Mouse (Mus musculus) embryonic facial prominence, embryonic 12.5 days (tissue): ENCODE results near the gene Fxyd3. TPM values are rescaled to one million over a fixed set of nuclear protein-coding genes. Genes with fewer than 3 reads are reported as not detected.

Experiments
- ATAC-seq: fragments of 200-750 bp; cut with Nextera tagmentation; 2 replicates; pipeline ENCODE4 v1.8.0; 2017; ENCODE audit not compliant: insufficient number of reproducible peaks, insufficient read depth, low FRiP score, low TSS enrichment
- H3K27ac ChIP-seq: fragments of 300-500 bp; sonication (generic); 2 replicates; pipeline ENCODE4 v1.5.1; 2016; ENCODE audit warnings: mild to moderate bottlenecking
- H3K27me3 ChIP-seq: fragments of 300-500 bp; sonication (generic); 2 replicates; pipeline ENCODE4 v1.6.1; 2016; ENCODE audit warnings: mild to moderate bottlenecking, moderate library complexity
- H3K36me3 ChIP-seq: fragments of 300-500 bp; sonication (generic); 2 replicates; pipeline ENCODE4 v1.6.1; 2016; ENCODE audit warnings: mild to moderate bottlenecking
- H3K4me1 ChIP-seq: fragments of 300-500 bp; sonication (generic); 2 replicates; pipeline ENCODE4 v1.6.1; 2016
- H3K4me2 ChIP-seq: fragments of 300-500 bp; sonication (generic); replicated peaks from 2 replicates; pipeline ENCODE4 v1.6.1; 2016; ENCODE audit warnings: mild to moderate bottlenecking, moderate library complexity
- H3K4me3 ChIP-seq: fragments of 300-500 bp; sonication (generic); 2 replicates; pipeline ENCODE4 v1.5.1; 2016; ENCODE audit warnings: mild to moderate bottlenecking
- H3K9ac ChIP-seq: fragments of 300-500 bp; sonication (generic); 2 replicates; pipeline ENCODE4 v1.6.1; 2016; ENCODE audit warnings: mild to moderate bottlenecking, moderate library complexity
- H3K9me3 ChIP-seq: fragments of 300-500 bp; sonication (generic); 2 replicates; pipeline ENCODE4 v1.6.1; 2016; ENCODE audit warnings: mild to moderate bottlenecking, moderate library complexity
- WGBS: fragments of 180-500 bp; shearing (Covaris S2); methylation state at CpG from one replicate; pipeline ENCODE4 v1.1.7; 2016; 5-methylcytosine and 5-hydroxymethylcytosine counted together
- polyA plus RNA-seq: library from polyadenylated mRNA; unstranded; fragments of >200 nt; fragmentation: Nextera tagmentation; extraction: Ambion mirVana; gene quantifications from 2 replicates; pipeline ENCODE4 v1.2.1, GENCODE M21; 2016

Fxyd3 gene
- polyA plus RNA-seq, 1 experiment from 2014 or later = 16.6 TPM

GRCm38 (mm10) chr7:31098697-31099611 lies 22.4 kb upstream of the Fxyd3 start:
- Histone ChIP-seq H3K9me3 (no peaks in the 10 kb centered on the region), H3K4me3 (no peak overlapping the region), H3K9ac (no peak overlapping the region), H3K27ac (no peak overlapping the region), H3K4me1 (0 out of 2 replicates have a peak, but pooled peaks cover 4% of the 10 kb centered on the region), H3K4me2 (no peak overlapping the region), H3K27me3 (peaks cover 5% of the 10 kb centered on the region), H3K36me3 (no peaks in the 10 kb centered on the region)
- whole genome bisulfite sequencing = 78% methylated on average over 22 of the region's 22 CpGs
- ATAC-seq = no peak

GRCm38 (mm10) chr7:31097583-31098248 lies 21.2 kb upstream of the Fxyd3 start:
- H3K9me3 ChIP-seq = no peaks in the 10 kb centered on the region
- WGBS = 47% methylated on average over 20 of the region's 20 CpGs
- no peaks in the 10 kb centered on the region for H3K36me3 ChIP-seq
- 0 out of 2 replicates have a peak overlapping the region, but pooled peaks have one; percentile 9 for H3K27ac ChIP-seq
- peak overlapping the region; percentile 44 for H3K4me2 ChIP-seq
- H3K4me1 ChIP-seq = 0 out of 2 replicates have a peak, but pooled peaks cover 4% of the 10 kb centered on the region
- peak overlapping the region; percentile 21 for H3K4me3 ChIP-seq
- ATAC-seq = peak; percentile 91
- H3K9ac ChIP-seq = peak overlapping the region; percentile 34; the same call in 1 of the 2 replicates
- no peaks in the 10 kb centered on the region for H3K27me3 ChIP-seq

- no peak overlapping the region for H3K27ac ChIP-seq
- ATAC-seq = no peak
- no peak overlapping the region for H3K4me3 ChIP-seq
- H3K27me3 ChIP-seq = no peaks in the 10 kb centered on the region
- H3K9me3 ChIP-seq = no peaks in the 10 kb centered on the region
- 66% methylated on average over 9 of the region's 9 CpGs for WGBS
- H3K36me3 ChIP-seq = no peaks in the 10 kb centered on the region
- H3K4me2 ChIP-seq = no peak overlapping the region
- 0 out of 2 replicates have a peak, but pooled peaks cover 4% of the 10 kb centered on the region for H3K4me1 ChIP-seq
- H3K9ac ChIP-seq = no peak overlapping the region
Measured at GRCm38 (mm10) chr7:31096892-31097564, 20.5 kb upstream of the Fxyd3 start.

- H3K4me2 ChIP-seq = no peak overlapping the region
- 29% methylated on average over 12 of the region's 12 CpGs for WGBS
- no peaks in the 10 kb centered on the region for H3K27me3 ChIP-seq
- ATAC-seq = no peak
- 0 out of 2 replicates have a peak, but pooled peaks cover 4% of the 10 kb centered on the region for H3K4me1 ChIP-seq
- H3K9ac ChIP-seq = no peak overlapping the region
- no peak overlapping the region for H3K4me3 ChIP-seq
- no peaks in the 10 kb centered on the region for H3K9me3 ChIP-seq
- H3K27ac ChIP-seq = no peak overlapping the region
- no peaks in the 10 kb centered on the region for H3K36me3 ChIP-seq
Measured at GRCm38 (mm10) chr7:31094774-31095501, 18.4 kb upstream of the Fxyd3 start.

- H3K4me2 ChIP-seq = no peak overlapping the region
- 85% methylated on average over 2 of the region's 2 CpGs for WGBS
- H3K9me3 ChIP-seq = no peaks in the 10 kb centered on the region
- no peaks in the 10 kb centered on the region for H3K36me3 ChIP-seq
- no peak overlapping the region for H3K9ac ChIP-seq
- peaks cover 7% of the 10 kb centered on the region; the same call in 1 of the 2 replicates for H3K4me1 ChIP-seq
- H3K27ac ChIP-seq = no peak overlapping the region
- H3K27me3 ChIP-seq = no peaks in the 10 kb centered on the region
- H3K4me3 ChIP-seq = no peak overlapping the region
- no peak for ATAC-seq
Measured at GRCm38 (mm10) chr7:31089721-31090120, 13.2 kb upstream of the Fxyd3 start.

GRCm38 (mm10) chr7:31088206-31088605 lies 11.7 kb upstream of the Fxyd3 start:
- H3K4me2 ChIP-seq = no peak overlapping the region
- no peak overlapping the region for H3K9ac ChIP-seq
- no peak for ATAC-seq
- peaks cover 20% of the 10 kb centered on the region; the same call in 1 of the 2 replicates for H3K4me1 ChIP-seq
- 72% methylated on average over 3 of the region's 3 CpGs for WGBS
- H3K4me3 ChIP-seq = no peak overlapping the region
- H3K36me3 ChIP-seq = no peaks in the 10 kb centered on the region
- no peak overlapping the region for H3K27ac ChIP-seq
- no peaks in the 10 kb centered on the region for H3K27me3 ChIP-seq
- H3K9me3 ChIP-seq = no peaks in the 10 kb centered on the region

GRCm38 (mm10) chr7:31087262-31087661 lies 10.8 kb upstream of the Fxyd3 start:
- 52% methylated on average over 2 of the region's 2 CpGs for WGBS
- no peaks in the 10 kb centered on the region for H3K27me3 ChIP-seq
- no peak for ATAC-seq
- no peaks in the 10 kb centered on the region for H3K36me3 ChIP-seq
- no peak overlapping the region for H3K27ac ChIP-seq
- no peak overlapping the region for H3K4me3 ChIP-seq
- H3K4me1 ChIP-seq = peaks cover 26% of the 10 kb centered on the region; the same call in 1 of the 2 replicates
- H3K9me3 ChIP-seq = no peaks in the 10 kb centered on the region
- no peak overlapping the region for H3K4me2 ChIP-seq
- H3K9ac ChIP-seq = no peak overlapping the region

GRCm38 (mm10) chr7:31086175-31086755 lies 9.8 kb upstream of the Fxyd3 start:
- H3K36me3 ChIP-seq = no peaks in the 10 kb centered on the region
- no peak for ATAC-seq
- 87% methylated on average over 9 of the region's 9 CpGs for WGBS
- H3K9me3 ChIP-seq = no peaks in the 10 kb centered on the region
- no peak overlapping the region for H3K4me2 ChIP-seq
- H3K4me1 ChIP-seq = peaks cover 26% of the 10 kb centered on the region; the same call in 1 of the 2 replicates
- H3K9ac ChIP-seq = no peak overlapping the region
- H3K27ac ChIP-seq = no peak overlapping the region
- H3K27me3 ChIP-seq = no peaks in the 10 kb centered on the region
- H3K4me3 ChIP-seq = no peak overlapping the region

- H3K27me3 ChIP-seq = no peaks in the 10 kb centered on the region
- no peaks in the 10 kb centered on the region for H3K9me3 ChIP-seq
- H3K4me2 ChIP-seq = no peak overlapping the region
- H3K27ac ChIP-seq = peak overlapping the region; percentile 72
- ATAC-seq = no peak
- H3K9ac ChIP-seq = no peak overlapping the region
- peaks cover 26% of the 10 kb centered on the region; the same call in 1 of the 2 replicates for H3K4me1 ChIP-seq
- H3K4me3 ChIP-seq = no peak overlapping the region
- WGBS = 21% methylated on average over 3 of the region's 3 CpGs
- no peaks in the 10 kb centered on the region for H3K36me3 ChIP-seq
Measured at GRCm38 (mm10) chr7:31085171-31085570, 8.7 kb upstream of the Fxyd3 start.

- 0 out of 2 replicates have a peak, but pooled peaks have one; percentile 68 for ATAC-seq
Measured at GRCm38 (mm10) chr7:31084140-31084539, 7.6 kb upstream of the Fxyd3 start.

More at GRCm38 (mm10) chr7:31084140-31084539, 7.6 kb upstream of the Fxyd3 start:
- Histone ChIP-seq H3K4me3 (no peak overlapping the region), H3K27me3 (no peaks in the 10 kb centered on the region), H3K36me3 (no peaks in the 10 kb centered on the region), H3K9ac (no peak overlapping the region), H3K4me1 (peaks cover 26% of the 10 kb centered on the region; the same call in 1 of the 2 replicates), H3K27ac (peak overlapping the region; percentile 70), H3K9me3 (no peaks in the 10 kb centered on the region), H3K4me2 (no peak overlapping the region)
- 40% methylated on average over 9 of the region's 9 CpGs for WGBS
